Mouse (Mus musculus) megakaryocyte, embryonic 14.5 days (primary cell): ENCODE measurements around the gene Tardbp.

Experiments used
- FLI1 ChIP-seq: IDR thresholded peaks from 2 replicates; pipeline ENCODE4 v1.6.1; 2012; ENCODE audit warnings: low read length, inconsistent platforms, mixed read lengths
- GATA1 ChIP-seq: IDR thresholded peaks from 3 replicates; pipeline ENCODE4 v1.6.1; 2012; ENCODE audit warnings: mixed read lengths, low read length, inconsistent platforms, borderline replicate concordance

- no peak for TF ChIP-seq GATA1
- TF ChIP-seq FLI1: no peak
Observed at GRCm38 (mm10) chr4:148590421-148591170, 36.2 kb downstream of the Tardbp start.
